Mouse (Mus musculus) skeletal muscle tissue, adult 2 months (tissue): ENCODE data around the gene Ccnb1.
"Not testable (repeated sequence)": the region's sequence is repeated elsewhere in the genome, so short reads cannot be mapped to it uniquely, and the experiment has no call there.

Experiments used
- DNase-seq: peaks from one replicate; pipeline ENCODE4 v3.0.0-alpha.2; 2012; ENCODE audit warnings: low read depth, low spot score

The Ccnb1 gene

GRCm38 (mm10) chr13:100774704-100775103 lies 11.7 kb downstream of the Ccnb1 start:
- DNase-seq, result no peak

GRCm38 (mm10) chr13:100755329-100755728 lies 31.0 kb downstream of the Ccnb1 start:
- no peak for DNase-seq

- no peak for DNase-seq
These were observed 32.2 kb downstream of the Ccnb1 start for GRCm38 (mm10) chr13:100754186-100754585.

- DNase-seq, result no peak
These were observed 33.4 kb downstream of the Ccnb1 start for GRCm38 (mm10) chr13:100753011-100753410.

- no peak for DNase-seq
These were observed 33.8 kb downstream of the Ccnb1 start for GRCm38 (mm10) chr13:100752529-100752928.

- DNase-seq, result no peak
These were observed 35.0 kb downstream of the Ccnb1 start for GRCm38 (mm10) chr13:100751402-100751801.

GRCm38 (mm10) chr13:100750799-100751198 lies 35.6 kb downstream of the Ccnb1 start:
- DNase-seq, result no peak

GRCm38 (mm10) chr13:100748638-100749037 lies 37.7 kb downstream of the Ccnb1 start:
- DNase-seq, result no peak

GRCm38 (mm10) chr13:100746090-100746489 lies 40.3 kb downstream of the Ccnb1 start:
- no peak for DNase-seq

GRCm38 (mm10) chr13:100744036-100744744 lies 42.2 kb downstream of the Ccnb1 start, which contains the start of gene Mrps36:
Gene Mrps36 (minus strand): TSS chr13:100744659.
- DNase-seq, result peak; percentile 91

GRCm38 (mm10) chr13:100743346-100744035 lies 42.9 kb downstream of the Ccnb1 start:
- no peak for DNase-seq

- DNase-seq, result no peak
These were observed 43.5 kb downstream of the Ccnb1 start for GRCm38 (mm10) chr13:100742831-100743230.

GRCm38 (mm10) chr13:100732756-100733155 lies 53.6 kb downstream of the Ccnb1 start:
- no peak for DNase-seq

GRCm38 (mm10) chr13:100731462-100732046 lies 54.8 kb downstream of the Ccnb1 start:
- DNase-seq, result not testable (repeated sequence)

GRCm38 (mm10) chr13:100730861-100731176 lies 55.6 kb downstream of the Ccnb1 start, which contains the start of gene Cdk7:
Gene Cdk7 (minus strand): TSS chr13:100730939.
- peak; percentile 91 for DNase-seq

GRCm38 (mm10) chr13:100730153-100730860 lies 56.1 kb downstream of the Ccnb1 start:
- DNase-seq, result no peak
